Mouse (Mus musculus) liver, embryonic 16.5 days (tissue): ENCODE measurements at regions not wholly inside any gene's neighbourhood (a gene's known extent, or its start where the extent isn't known, plus 50 kb on each side); places are given as distances from the start of the nearest gene placed in this dataset.

Experiments used
- ATAC-seq: fragments of 200-750 bp; cut with Nextera tagmentation; 2 replicates; pipeline ENCODE4 v1.8.0; 2017; ENCODE audit warnings: low read depth, mild to moderate bottlenecking, moderate number of reproducible peaks, moderate library complexity
- H3K27ac ChIP-seq: fragments of 300-500 bp; sonication (generic); 2 replicates; pipeline ENCODE4 v1.5.1; 2014; ENCODE audit warnings: mild to moderate bottlenecking, low read length
- H3K27me3 ChIP-seq: fragments of 300-500 bp; sonication (generic); 2 replicates; pipeline ENCODE4 v1.6.1; 2014; ENCODE audit warnings: low read depth, low read length, mixed read lengths; ENCODE audit not compliant: control insufficient read depth, insufficient read depth
- H3K36me3 ChIP-seq: fragments of 300-500 bp; sonication (generic); 2 replicates; pipeline ENCODE4 v1.6.1; 2014; ENCODE audit warnings: mild to moderate bottlenecking; ENCODE audit not compliant: control insufficient read depth, insufficient read depth
- H3K4me1 ChIP-seq: fragments of 300-500 bp; sonication (generic); 2 replicates; pipeline ENCODE4 v1.6.1; 2014; ENCODE audit warnings: low read depth, low read length, mixed read lengths; ENCODE audit not compliant: control insufficient read depth
- H3K4me2 ChIP-seq: fragments of 300-500 bp; sonication (generic); 2 replicates; pipeline ENCODE4 v1.6.1; 2014; ENCODE audit warnings: low read depth, low read length, mixed read lengths
- H3K4me3 ChIP-seq: fragments of 300-500 bp; sonication (generic); 2 replicates; pipeline ENCODE4 v1.5.1; 2014; ENCODE audit warnings: low read depth, mild to moderate bottlenecking, low read length
- H3K9ac ChIP-seq: fragments of 300-500 bp; sonication (generic); 2 replicates; pipeline ENCODE4 v1.6.1; 2014; ENCODE audit warnings: low read depth, low read length
- H3K9me3 ChIP-seq: fragments of 300-500 bp; sonication (generic); replicated peaks from 2 replicates; pipeline ENCODE4 v1.6.1; 2016; ENCODE audit warnings: low read length; ENCODE audit not compliant: control insufficient read depth
- WGBS: fragments of 180-500 bp; shearing (Covaris S2); extraction: QIAGEN DNeasy Blood & Tissue Kit; methylation state at CpG from one replicate; pipeline ENCODE4 v1.1.7; 2014; ENCODE audit not compliant: insufficient replicate concordance; 5-methylcytosine and 5-hydroxymethylcytosine counted together

DNA sequence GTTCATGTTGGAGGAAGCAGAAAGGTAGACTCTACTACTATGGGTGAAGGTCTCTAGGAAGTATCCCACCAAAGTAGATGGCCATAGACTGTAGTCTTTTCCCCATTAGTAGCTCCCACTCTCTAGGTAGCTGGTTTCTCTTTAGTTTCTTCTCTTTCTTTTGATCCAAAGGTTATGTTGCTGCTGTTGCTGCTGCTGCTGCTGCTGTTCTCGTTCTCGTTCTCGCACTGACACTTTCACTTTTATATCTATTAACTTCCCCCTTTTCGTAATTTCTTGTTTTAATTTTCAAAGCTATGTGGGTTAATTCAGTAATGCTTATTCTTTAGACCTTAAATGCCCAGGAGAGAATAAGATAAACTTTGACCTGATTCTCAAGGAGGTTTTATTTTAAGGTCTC, 58.3 kb downstream of the Tmem100 start:
- Histone ChIP-seq H3K27me3 (no peaks in the 10 kb centered on the region), H3K9me3 (no peaks in the 10 kb centered on the region), H3K4me3 (no peak overlapping the region), H3K9ac (no peak overlapping the region), H3K4me1 (no peaks in the 10 kb centered on the region), H3K4me2 (no peak overlapping the region), H3K27ac (no peak overlapping the region), H3K36me3 (no peaks in the 10 kb centered on the region)
- WGBS, result 40% methylated on average over 4 of the region's 4 CpGs
- ATAC-seq, result no peak

DNA sequence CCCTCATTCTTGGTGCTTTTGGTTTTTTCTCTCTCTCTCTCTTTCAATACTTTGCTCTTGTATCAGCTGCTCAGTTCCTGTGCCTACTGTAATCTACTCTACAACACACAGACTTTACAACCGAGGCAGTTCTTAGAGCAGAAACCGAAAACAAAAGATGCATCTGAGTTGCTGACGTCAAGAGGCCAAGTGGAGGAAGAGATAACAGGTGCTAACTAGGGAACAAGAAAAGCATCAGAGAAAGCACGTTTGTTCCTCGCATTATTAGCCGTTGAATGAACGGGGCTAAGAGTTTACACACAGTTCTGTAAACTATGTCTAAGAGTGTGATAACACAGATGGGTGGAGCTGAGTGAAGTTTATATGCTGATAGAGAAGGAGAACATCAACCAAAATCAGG, 63.9 kb downstream of the Tmem100 start:
- no peak for ATAC-seq
- H3K27ac ChIP-seq, result no peak overlapping the region
- no peaks in the 10 kb centered on the region for H3K36me3 ChIP-seq
- H3K27me3 ChIP-seq, result no peaks in the 10 kb centered on the region
- H3K9me3 ChIP-seq, result no peaks in the 10 kb centered on the region
- H3K9ac ChIP-seq, result no peak overlapping the region
- no peak overlapping the region for H3K4me3 ChIP-seq
- WGBS, result 17% methylated on average over 7 of the region's 7 CpGs
- H3K4me1 ChIP-seq, result no peaks in the 10 kb centered on the region
- H3K4me2 ChIP-seq, result no peak overlapping the region

DNA sequence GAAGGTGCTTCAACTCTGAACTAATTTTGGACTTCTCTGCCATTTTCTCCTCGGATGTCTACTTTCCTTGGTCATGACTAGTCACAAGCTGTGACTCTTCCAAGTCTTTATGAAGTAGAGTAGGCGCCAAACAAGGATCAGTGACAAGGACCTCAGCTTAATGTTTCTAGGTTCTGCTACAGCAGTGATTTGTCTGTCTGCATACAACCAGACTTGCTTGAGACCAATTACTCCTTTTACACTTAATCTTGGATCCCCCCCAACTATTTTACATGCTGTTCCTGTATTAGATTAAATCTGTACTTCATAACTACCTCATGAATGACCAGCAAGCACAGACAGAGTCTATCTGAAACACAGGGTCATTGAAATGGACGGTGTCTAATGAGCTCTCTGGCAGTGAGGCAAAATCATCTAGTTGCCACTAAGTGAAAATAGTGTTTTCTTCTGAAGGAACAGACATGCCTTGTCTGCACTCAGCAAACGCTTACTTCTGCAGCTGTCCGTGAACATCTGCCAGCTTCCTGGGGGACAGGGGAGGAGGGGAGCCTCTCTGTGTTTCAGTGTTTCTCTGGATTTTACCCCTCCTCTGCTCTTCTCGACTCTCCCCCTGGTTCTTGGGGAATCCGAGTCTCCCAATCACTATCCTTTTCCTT, 64.7 kb downstream of the Tmem100 start:
- no peaks in the 10 kb centered on the region for H3K27me3 ChIP-seq
- 58% methylated on average over 7 of the region's 7 CpGs for WGBS
- no peak for ATAC-seq

DNA sequence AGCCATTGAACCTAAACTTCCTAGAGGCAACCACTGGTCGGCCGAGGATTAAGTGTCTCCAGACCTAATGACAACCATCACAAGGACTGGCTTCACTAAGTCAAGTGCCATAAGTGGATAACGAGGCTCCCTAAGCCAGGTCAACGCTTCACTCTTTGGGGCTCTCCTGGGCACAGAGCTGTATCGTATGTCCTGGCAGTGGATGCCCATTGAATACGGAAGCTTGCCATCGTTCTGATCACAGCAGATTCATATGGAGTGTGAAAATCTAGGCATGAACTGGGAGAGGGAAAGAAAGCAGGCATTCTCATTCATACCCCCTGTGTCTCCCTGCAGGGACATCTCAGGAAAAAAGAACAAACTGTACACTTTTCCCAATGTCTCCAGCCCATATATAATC, 68.3 kb downstream of the Tmem100 start:
- H3K27ac ChIP-seq, result no peak overlapping the region
- no peak overlapping the region for H3K9ac ChIP-seq
- H3K4me2 ChIP-seq, result no peak overlapping the region
- no peaks in the 10 kb centered on the region for H3K9me3 ChIP-seq
- 69% methylated on average over 7 of the region's 7 CpGs for WGBS
- no peaks in the 10 kb centered on the region for H3K36me3 ChIP-seq
- no peak overlapping the region for H3K4me3 ChIP-seq
- no peaks in the 10 kb centered on the region for H3K4me1 ChIP-seq
- no peak for ATAC-seq
- no peaks in the 10 kb centered on the region for H3K27me3 ChIP-seq

More for the DNA sequence above, 64.7 kb downstream of the Tmem100 start:
- H3K4me3 ChIP-seq, result no peak overlapping the region
- no peaks in the 10 kb centered on the region for H3K36me3 ChIP-seq
- H3K27ac ChIP-seq, result no peak overlapping the region
- H3K9me3 ChIP-seq, result no peaks in the 10 kb centered on the region
- no peaks in the 10 kb centered on the region for H3K4me1 ChIP-seq
- no peak overlapping the region for H3K9ac ChIP-seq
- no peak overlapping the region for H3K4me2 ChIP-seq

DNA sequence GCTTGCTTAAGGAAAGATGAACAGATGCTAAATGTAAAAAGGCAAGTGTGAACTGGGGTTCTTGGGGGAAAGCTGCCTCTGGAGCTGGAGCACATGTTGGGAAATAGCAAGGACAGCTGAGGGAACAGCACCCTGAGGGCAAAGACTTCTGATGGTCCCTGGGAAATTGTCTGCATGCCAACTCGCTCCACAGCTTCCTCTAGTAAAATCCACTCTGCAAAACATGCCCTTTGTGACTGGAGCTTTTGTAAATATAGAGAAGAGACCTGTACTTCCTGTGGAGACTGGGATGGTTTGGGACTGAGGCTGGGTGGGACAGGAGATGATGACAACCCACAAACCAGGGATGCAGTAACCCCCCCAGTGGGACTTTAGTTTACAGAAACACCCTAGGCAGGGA, 69.0 kb downstream of the Tmem100 start:
- no peak overlapping the region for H3K9ac ChIP-seq
- no peaks in the 10 kb centered on the region for H3K27me3 ChIP-seq
- no peaks in the 10 kb centered on the region for H3K36me3 ChIP-seq
- no peak overlapping the region for H3K27ac ChIP-seq
- H3K4me2 ChIP-seq, result no peak overlapping the region
- no peak overlapping the region for H3K4me3 ChIP-seq
- 14% methylated on average over 1 of the region's 1 CpGs for WGBS
- H3K4me1 ChIP-seq, result no peaks in the 10 kb centered on the region
- no peak for ATAC-seq
- no peaks in the 10 kb centered on the region for H3K9me3 ChIP-seq

DNA sequence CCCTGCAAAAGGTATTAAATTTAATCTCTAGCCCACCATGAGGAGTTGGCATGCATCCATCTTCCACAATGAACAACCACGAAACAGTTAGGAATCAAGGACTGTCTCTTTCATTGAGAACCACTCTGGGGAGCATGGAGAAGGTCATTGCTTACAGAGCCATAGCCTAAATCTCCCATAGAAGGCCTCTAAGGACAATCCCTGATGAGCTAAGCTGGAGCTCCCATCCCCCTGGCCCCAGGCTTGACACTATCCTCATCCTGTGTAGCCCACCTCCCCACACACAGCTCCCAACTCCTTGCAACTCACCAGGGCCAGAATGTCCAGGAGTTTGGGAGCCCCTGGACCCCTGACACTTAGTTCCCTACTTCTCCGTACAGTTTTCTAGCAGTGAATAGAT, 70.0 kb downstream of the Tmem100 start:
- no peak for ATAC-seq
- Histone ChIP-seq H3K36me3 (no peaks in the 10 kb centered on the region), H3K9ac (no peak overlapping the region), H3K4me1 (no peaks in the 10 kb centered on the region), H3K27ac (no peak overlapping the region), H3K27me3 (no peaks in the 10 kb centered on the region), H3K9me3 (no peaks in the 10 kb centered on the region), H3K4me3 (no peak overlapping the region), H3K4me2 (no peak overlapping the region)
- WGBS, result 54% methylated on average over 2 of the region's 2 CpGs

DNA sequence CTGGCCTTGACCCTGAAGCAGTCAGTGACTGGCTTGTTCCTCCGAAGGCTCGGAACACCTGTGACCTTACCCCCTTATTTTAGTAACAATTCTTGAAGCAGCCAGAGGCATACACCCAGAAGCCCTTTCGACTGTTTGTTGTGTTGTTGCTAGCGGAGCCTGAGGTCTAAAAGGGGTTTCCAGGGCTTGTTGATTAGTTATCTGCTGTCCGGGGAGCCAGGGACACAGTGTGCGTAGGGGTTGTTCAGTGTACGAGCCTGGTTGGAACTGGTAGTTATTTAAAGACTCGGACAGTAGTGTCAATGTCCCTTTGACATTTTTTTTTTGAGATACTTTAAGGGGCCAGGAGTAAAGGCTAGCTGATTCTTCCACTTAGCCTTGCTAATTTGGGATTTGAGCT, 71.1 kb downstream of the Tmem100 start:
- no peak for ATAC-seq
- no peak overlapping the region for H3K4me3 ChIP-seq
- no peaks in the 10 kb centered on the region for H3K4me1 ChIP-seq
- 53% methylated on average over 8 of the region's 8 CpGs for WGBS
- no peak overlapping the region for H3K9ac ChIP-seq
- H3K9me3 ChIP-seq, result no peaks in the 10 kb centered on the region
- H3K4me2 ChIP-seq, result no peak overlapping the region
- H3K27ac ChIP-seq, result no peak overlapping the region
- no peaks in the 10 kb centered on the region for H3K27me3 ChIP-seq
- H3K36me3 ChIP-seq, result no peaks in the 10 kb centered on the region

DNA sequence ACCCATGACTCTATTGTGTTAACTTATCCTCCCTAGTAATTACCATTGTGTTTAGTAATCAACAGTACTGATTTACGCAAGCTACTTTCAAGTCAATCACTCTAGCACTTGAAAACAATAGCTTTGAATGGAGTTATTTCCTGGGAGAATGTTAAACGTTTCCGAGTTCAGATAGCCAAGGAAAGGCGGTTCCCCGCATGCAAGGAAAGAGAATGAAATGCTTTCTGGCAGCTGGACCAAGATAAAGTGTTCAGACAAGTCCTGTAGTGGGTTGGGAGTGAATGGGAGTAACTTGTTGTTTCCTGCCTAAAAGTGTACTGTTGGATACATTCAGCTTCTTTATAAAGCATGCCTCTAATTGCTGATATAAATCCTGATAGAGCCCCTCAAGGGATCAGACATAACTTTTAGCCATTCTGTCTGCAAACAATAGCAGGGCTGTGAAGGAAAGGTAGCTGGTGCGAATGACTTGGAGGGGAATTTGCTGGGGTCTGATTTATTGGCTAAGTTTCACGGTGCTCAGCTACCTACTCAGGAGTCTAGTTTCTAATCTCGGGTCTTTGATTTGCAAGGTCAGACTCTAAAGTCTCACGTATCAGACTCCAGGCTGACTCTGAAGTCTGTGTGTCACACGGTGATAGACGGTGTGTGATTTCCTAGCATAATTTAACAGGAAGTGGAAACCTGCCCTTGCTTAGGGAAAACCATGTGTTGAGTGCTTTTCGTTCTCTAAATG, 76.1 kb downstream of the Tmem100 start:
- Histone ChIP-seq H3K4me3 (no peak overlapping the region), H3K4me2 (no peak overlapping the region), H3K9ac (no peak overlapping the region), H3K36me3 (no peaks in the 10 kb centered on the region), H3K9me3 (no peaks in the 10 kb centered on the region), H3K27me3 (no peaks in the 10 kb centered on the region), H3K27ac (no peak overlapping the region), H3K4me1 (no peaks in the 10 kb centered on the region)
- ATAC-seq, result no peak
- WGBS, result 23% methylated on average over 12 of the region's 12 CpGs

DNA sequence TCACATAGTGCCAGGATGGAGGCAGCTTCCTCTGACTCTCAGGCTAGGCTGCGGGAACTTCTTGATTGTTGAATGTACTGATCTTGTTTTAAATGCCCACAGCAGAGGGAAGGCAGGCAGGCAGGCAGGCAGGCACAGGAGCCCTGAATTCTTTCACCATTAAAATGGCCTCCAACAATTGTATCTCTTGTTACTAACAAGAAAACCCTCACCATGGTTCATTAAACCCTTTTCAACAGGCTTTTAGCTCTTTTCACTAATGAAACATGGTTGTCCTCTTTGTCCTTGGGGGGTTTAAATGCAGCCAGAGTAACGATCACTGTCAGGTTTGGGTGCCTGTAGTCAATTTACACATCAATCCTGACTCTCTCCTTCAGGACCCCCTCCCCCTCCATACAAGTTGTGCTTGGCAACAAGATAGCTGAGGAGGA, 77.8 kb upstream of the Gm45716 start:
- no peak overlapping the region for H3K27ac ChIP-seq
- 30% methylated on average over 2 of the region's 2 CpGs for WGBS
- H3K9ac ChIP-seq, result no peak overlapping the region
- no peak overlapping the region for H3K4me2 ChIP-seq
- no peaks in the 10 kb centered on the region for H3K4me1 ChIP-seq
- no peaks in the 10 kb centered on the region for H3K9me3 ChIP-seq
- H3K36me3 ChIP-seq, result no peaks in the 10 kb centered on the region
- H3K4me3 ChIP-seq, result no peak overlapping the region
- H3K27me3 ChIP-seq, result no peaks in the 10 kb centered on the region
- no peak for ATAC-seq
